Mouse (Mus musculus): ENCODE data around the gene Timm13.

GRCm38 (mm10) chr10:80911354-80911753 is 10.6 kb upstream of the Timm13 start:
- TF ChIP-seq CTCF (IDR thresholded peaks at IDR 0.05) (no peak), EP300 (IDR thresholded peaks at IDR 0.05) (no peak)

All from lung, postnatal 0 days (tissue).